Mouse (Mus musculus) liver, adult (tissue): ENCODE measurements around the gene BC029722.

ENCODE experiments used
- GATA4 ChIP-seq: IDR thresholded peaks from 2 replicates; pipeline ENCODE4 v1.6.1; 2014; ENCODE audit warnings: mild to moderate bottlenecking, low read length; ENCODE audit not compliant: insufficient replicate concordance

The BC029722 gene

GRCm38 (mm10) chr2:155806548-155806947, 12.7 kb downstream of the BC029722 start:
- no peak for TF ChIP-seq GATA4

- TF ChIP-seq GATA4, result no peak
These were observed 13.3 kb downstream of the BC029722 start for GRCm38 (mm10) chr2:155805925-155806255.

GRCm38 (mm10) chr2:155805231-155805924, 13.8 kb downstream of the BC029722 start:
- no peak for TF ChIP-seq GATA4

- no peak for TF ChIP-seq GATA4
These were observed 15.2 kb downstream of the BC029722 start for GRCm38 (mm10) chr2:155804053-155804452.

- TF ChIP-seq GATA4, result no peak
These were observed 16.5 kb downstream of the BC029722 start for GRCm38 (mm10) chr2:155802761-155803160.

- TF ChIP-seq GATA4, result no peak
These were observed 20.6 kb downstream of the BC029722 start for GRCm38 (mm10) chr2:155798613-155799012.

GRCm38 (mm10) chr2:155794674-155795445, 24.4 kb downstream of the BC029722 start:
- no peak for TF ChIP-seq GATA4

GRCm38 (mm10) chr2:155792899-155793298, 26.3 kb downstream of the BC029722 start:
- no peak for TF ChIP-seq GATA4

GRCm38 (mm10) chr2:155787949-155788931, 31.0 kb downstream of the BC029722 start:
- TF ChIP-seq GATA4, result no peak

- no peak for TF ChIP-seq GATA4
These were observed 32.3 kb downstream of the BC029722 start for GRCm38 (mm10) chr2:155786905-155787304.

- TF ChIP-seq GATA4, result no peak
These were observed 34.7 kb downstream of the BC029722 start for GRCm38 (mm10) chr2:155784534-155784933.

GRCm38 (mm10) chr2:155779506-155779905, 39.7 kb downstream of the BC029722 start:
- TF ChIP-seq GATA4, result no peak

GRCm38 (mm10) chr2:155779066-155779465, 40.2 kb downstream of the BC029722 start:
- TF ChIP-seq GATA4, result no peak

GRCm38 (mm10) chr2:155778004-155778403, 41.2 kb downstream of the BC029722 start:
- TF ChIP-seq GATA4, result no peak

- no peak for TF ChIP-seq GATA4
These were observed 41.6 kb downstream of the BC029722 start for GRCm38 (mm10) chr2:155777688-155777985.
